ENCODE assay signal across 19 mouse cellular contexts in genomic region chr1:51892005-51892404, GRCm38 (mm10). TPM values are rescaled to one million over a fixed set of nuclear protein-coding genes. Genes with fewer than 3 reads are reported as not detected.
"Had no signal": no experiment of that assay in that cellular context is flagged by ENCODE, and none has a peak within 500 bp of the region (broad histone marks: within the 10 kb centered on the region; RNA-seq: fewer than 3 reads in every experiment).

No protein-coding gene starts in this region.

- H3K36me3 ChIP-seq: midbrain, embryonic 12.5 days; neural tube, embryonic 13.5 days; neural tube, embryonic 15.5 days; stomach, embryonic 15.5 days had no signal

- H3K9ac ChIP-seq: lung, embryonic 14.5 days; midbrain, embryonic 12.5 days; neural tube, embryonic 13.5 days; neural tube, embryonic 15.5 days; stomach, embryonic 15.5 days had no signal

- ATAC-seq: midbrain, embryonic 16.5 days had no signal

- H3K27ac ChIP-seq: midbrain, embryonic 10.5 days; midbrain, embryonic 12.5 days; neural tube, embryonic 13.5 days; neural tube, embryonic 15.5 days; stomach, embryonic 15.5 days had no signal

- H3K4me2 ChIP-seq: lung, embryonic 14.5 days; midbrain, embryonic 12.5 days; neural tube, embryonic 13.5 days; neural tube, embryonic 15.5 days; stomach, embryonic 15.5 days had no signal

- H3K27me3 ChIP-seq: midbrain, embryonic 12.5 days; neural tube, embryonic 13.5 days; neural tube, embryonic 15.5 days; stomach, embryonic 15.5 days had no signal

- H3K9me3 ChIP-seq: midbrain, embryonic 10.5 days; midbrain, embryonic 12.5 days; neural tube, embryonic 13.5 days; neural tube, embryonic 15.5 days; stomach, embryonic 15.5 days had no signal

- DNase-seq: lung, adult 18-20 months; lung, embryonic 14.5 days; lung, postnatal 10 days; lung, postnatal 4 days; midbrain, embryonic 14.5 days; retina, postnatal 1 day; right cerebral cortex, adult 18-20 months; right cerebral cortex, postnatal 25 days; thymus, adult 18-20 months; thymus, postnatal 14 days; thymus, postnatal 36 days had no signal

- H3K4me3 ChIP-seq: midbrain, embryonic 10.5 days; midbrain, embryonic 12.5 days; myocyte; neural tube, embryonic 13.5 days; neural tube, embryonic 15.5 days; stomach, embryonic 15.5 days had no signal

RNA-seq across cellular contexts. Expression of gene Myo1b, which starts 23.9 kb away (rescaled TPM):
- total RNA-seq: megakaryocyte-erythroid progenitor cell, adult 5-6 weeks had no signal
